Mouse (Mus musculus) ES-E14 (cell line): ENCODE data around the gene Emc8.

Source experiments
- CHD2 ChIP-seq: IDR thresholded peaks from 2 replicates; pipeline ENCODE4 v1.6.1; 2014; ENCODE audit warnings: mild to moderate bottlenecking, low read depth, low read length, inconsistent platforms
- HCFC1 ChIP-seq: IDR thresholded peaks from 2 replicates; pipeline ENCODE4 v1.6.1; 2012; ENCODE audit warnings: low read length, inconsistent platforms, borderline replicate concordance; ENCODE audit not compliant: insufficient read depth
- MAFK ChIP-seq: IDR thresholded peaks from 2 replicates; pipeline ENCODE4 v1.6.1; 2014; ENCODE audit warnings: mild to moderate bottlenecking, low read depth, low read length, inconsistent platforms; ENCODE audit not compliant: insufficient read depth
- ZC3H11A ChIP-seq: IDR thresholded peaks from 2 replicates; pipeline ENCODE4 v1.6.1; 2012; ENCODE audit warnings: low read depth, mild to moderate bottlenecking, inconsistent platforms, low read length, borderline replicate concordance
- ZNF384 ChIP-seq: IDR thresholded peaks from 2 replicates; pipeline ENCODE4 v1.6.1; 2012; ENCODE audit warnings: low read depth, low read length, inconsistent platforms

DNA sequence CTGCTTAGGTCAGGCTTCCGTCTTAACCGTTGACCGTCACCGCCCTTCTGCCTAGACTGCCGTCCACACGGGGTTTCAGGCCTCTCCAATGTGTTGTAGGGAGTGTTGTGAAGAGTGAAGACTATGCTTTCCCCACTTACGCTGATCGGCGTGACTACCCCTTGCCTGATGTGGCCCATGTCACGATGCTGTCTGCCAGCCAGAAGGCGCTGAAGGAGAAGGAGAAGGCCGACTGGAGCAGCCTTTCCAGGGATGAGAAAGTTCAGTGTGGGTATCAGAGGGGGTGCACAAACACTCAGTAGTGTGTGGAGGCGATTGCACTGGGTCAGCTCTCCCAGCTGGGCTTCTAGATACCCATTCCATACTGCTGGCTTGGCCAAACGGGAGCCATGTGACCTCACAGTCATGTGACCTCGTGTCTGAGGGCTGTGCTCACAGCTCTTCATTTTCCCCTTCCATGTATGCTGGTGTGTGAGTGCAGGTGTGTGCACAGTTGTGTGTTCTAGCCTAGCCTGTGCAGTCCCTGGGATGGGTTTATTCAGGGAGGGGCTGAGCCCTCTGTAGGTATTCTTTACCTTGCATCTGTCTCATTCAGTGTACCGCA, 4.4 kb upstream of the Emc8 start:
- TF ChIP-seq CHD2 (no peak), ZC3H11A (no peak), ZNF384 (no peak), HCFC1 (no peak), MAFK (no peak)
